Mouse (Mus musculus) erythroblast, embryonic 14.5 days (primary cell): ENCODE results near the gene Adgrl2. TPM values are rescaled to one million over a fixed set of nuclear protein-coding genes. Genes with fewer than 3 reads are reported as not detected.

Source experiments
- H3K27me3 ChIP-seq: 2 replicates; pipeline ENCODE4 v1.6.1; 2012; ENCODE audit warnings: inconsistent platforms; ENCODE audit not compliant: control insufficient read depth
- H3K36me3 ChIP-seq: 2 replicates; pipeline ENCODE4 v1.6.1; 2012; ENCODE audit warnings: mild to moderate bottlenecking, inconsistent platforms; ENCODE audit not compliant: control insufficient read depth
- H3K4me1 ChIP-seq: 2 replicates; pipeline ENCODE4 v1.6.1; 2012; ENCODE audit warnings: inconsistent platforms; ENCODE audit not compliant: control insufficient read depth
- H3K4me3 ChIP-seq: replicated peaks from 2 replicates; pipeline ENCODE3; 2012; ENCODE audit warnings: moderate library complexity, mild to moderate bottlenecking, inconsistent platforms
- H3K9me3 ChIP-seq: 2 replicates; pipeline ENCODE4 v1.6.1; 2012; ENCODE audit warnings: low read length, inconsistent platforms, mixed read lengths; ENCODE audit not compliant: control insufficient read depth
- GATA1 ChIP-seq: IDR thresholded peaks from 2 replicates; pipeline ENCODE4 v1.6.1; 2012; ENCODE audit warnings: low read length, inconsistent platforms, mixed read lengths
- TAL1 ChIP-seq: IDR thresholded peaks from 3 replicates; pipeline ENCODE4 v1.6.1; 2012; ENCODE audit warnings: low read length, inconsistent platforms, mixed read lengths
- polyA plus RNA-seq: library from polyadenylated mRNA; stranded (reverse); fragments of >175 nt; gene quantifications from 2 replicates; pipeline ENCODE4 v1.2.3, GENCODE M21; 2012

The Adgrl2 gene
- polyA plus RNA-seq, 1 experiment: 0.01 TPM

DNA sequence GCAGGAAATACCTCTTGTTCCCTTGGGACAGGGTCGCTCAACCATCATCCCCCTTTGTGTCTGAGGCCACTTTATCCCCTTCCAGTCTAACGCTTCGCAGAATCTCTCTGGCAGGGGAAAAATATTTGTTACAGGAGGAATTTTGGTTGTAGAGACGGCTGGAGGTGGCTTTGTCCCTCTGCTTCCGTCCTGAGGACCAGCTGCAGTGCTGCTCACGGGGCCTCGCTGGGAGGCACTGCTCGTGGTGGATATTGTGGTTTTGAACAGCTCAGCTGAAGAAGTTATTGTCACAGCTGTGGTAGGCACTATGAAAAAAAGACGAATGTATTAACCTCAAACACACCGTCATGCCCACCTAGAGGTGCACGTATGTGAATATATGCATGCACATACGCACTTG is 137.8 kb downstream of the Adgrl2 start:
- Histone ChIP-seq H3K9me3 (peaks cover 3% of the 10 kb centered on the region; the same call in 1 of the 2 replicates), H3K36me3 (no peaks in the 10 kb centered on the region; the same call in 1 of the 2 replicates), H3K4me1 (no peaks in the 10 kb centered on the region), H3K27me3 (no peaks in the 10 kb centered on the region), H3K4me3 (no peak overlapping the region)
- TF ChIP-seq TAL1: no peak
- TF ChIP-seq GATA1: no peak

- Histone ChIP-seq H3K4me3 (no peak overlapping the region), H3K4me1 (no peaks in the 10 kb centered on the region), H3K9me3 (peaks cover 3% of the 10 kb centered on the region; the same call in 1 of the 2 replicates), H3K36me3 (no peaks in the 10 kb centered on the region; the same call in 1 of the 2 replicates), H3K27me3 (no peaks in the 10 kb centered on the region)
- no peak for TF ChIP-seq TAL1
- no peak for TF ChIP-seq GATA1
These were observed 139.5 kb downstream of the Adgrl2 start for GRCm38 (mm10) chr3:148850821-148851220.

DNA sequence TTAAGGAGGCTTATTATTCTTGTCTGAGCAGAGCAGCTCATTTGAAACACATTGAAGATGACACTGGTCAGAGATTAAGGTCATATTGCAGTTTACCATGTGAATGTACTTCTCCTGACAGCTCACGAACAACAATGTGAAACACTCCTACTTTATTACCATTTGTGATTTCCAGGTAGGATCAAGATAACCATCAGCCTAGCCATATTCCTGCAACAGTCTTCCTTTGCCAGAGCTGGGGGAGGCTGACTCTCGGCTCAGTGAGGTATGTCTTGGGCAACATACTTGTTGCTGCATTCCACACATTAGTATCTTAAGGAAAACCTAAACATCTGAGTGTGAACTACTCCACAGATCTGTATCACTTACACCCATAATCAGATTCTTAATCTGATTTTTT is 142.0 kb downstream of the Adgrl2 start:
- Histone ChIP-seq H3K9me3 (peaks cover 3% of the 10 kb centered on the region; the same call in 1 of the 2 replicates), H3K36me3 (no peaks in the 10 kb centered on the region; the same call in 1 of the 2 replicates), H3K4me3 (no peak overlapping the region), H3K4me1 (no peaks in the 10 kb centered on the region), H3K27me3 (no peaks in the 10 kb centered on the region)
- TF ChIP-seq TAL1 (no peak), GATA1 (no peak)

GRCm38 (mm10) chr3:148844182-148844581 is 146.2 kb downstream of the Adgrl2 start:
- TF ChIP-seq TAL1: no peak
- TF ChIP-seq GATA1: no peak
- no peaks in the 10 kb centered on the region; the same call in 1 of the 2 replicates for H3K36me3 ChIP-seq
- no peak overlapping the region for H3K4me3 ChIP-seq
- H3K4me1 ChIP-seq: no peaks in the 10 kb centered on the region
- H3K27me3 ChIP-seq: no peaks in the 10 kb centered on the region
- no peaks in the 10 kb centered on the region for H3K9me3 ChIP-seq

DNA sequence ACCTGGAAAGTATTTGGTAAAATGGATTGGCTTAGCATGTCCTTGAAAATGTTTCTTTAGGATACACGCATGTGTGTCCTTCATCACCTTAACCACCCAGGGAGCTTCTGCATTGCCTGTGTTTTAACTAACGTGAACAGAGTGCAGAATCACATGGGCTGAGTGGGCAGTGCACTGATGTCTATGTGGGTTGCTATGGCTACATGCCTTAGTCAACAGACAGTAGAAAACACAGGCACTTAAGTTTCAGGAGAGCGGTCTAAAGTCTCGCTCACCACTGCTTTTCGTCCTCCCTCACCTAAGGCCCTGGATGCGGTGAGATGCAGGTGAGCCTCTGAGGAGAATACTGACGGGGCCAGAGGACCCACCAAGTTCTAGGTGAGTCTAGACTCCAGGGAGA is 147.8 kb downstream of the Adgrl2 start:
- H3K4me1 ChIP-seq: no peaks in the 10 kb centered on the region
- H3K4me3 ChIP-seq: no peak overlapping the region
- H3K27me3 ChIP-seq: no peaks in the 10 kb centered on the region
- H3K36me3 ChIP-seq: no peaks in the 10 kb centered on the region
- H3K9me3 ChIP-seq: no peaks in the 10 kb centered on the region
- no peak for TF ChIP-seq GATA1

GRCm38 (mm10) chr3:148838835-148839296 is 151.5 kb downstream of the Adgrl2 start:
- H3K36me3 ChIP-seq: no peaks in the 10 kb centered on the region; the same call in 1 of the 2 replicates
- TF ChIP-seq GATA1 (no peak), TAL1 (no peak)
- no peaks in the 10 kb centered on the region for H3K4me1 ChIP-seq
- H3K4me3 ChIP-seq: no peak overlapping the region
- H3K27me3 ChIP-seq: no peaks in the 10 kb centered on the region
- peaks cover 4% of the 10 kb centered on the region; the same call in 1 of the 2 replicates for H3K9me3 ChIP-seq

GRCm38 (mm10) chr3:148838095-148838834 is 152.1 kb downstream of the Adgrl2 start:
- H3K9me3 ChIP-seq: peaks cover 8% of the 10 kb centered on the region
- no peaks in the 10 kb centered on the region for H3K27me3 ChIP-seq
- TF ChIP-seq GATA1 (no peak), TAL1 (no peak)
- no peaks in the 10 kb centered on the region; the same call in 1 of the 2 replicates for H3K36me3 ChIP-seq
- H3K4me3 ChIP-seq: no peak overlapping the region
- no peaks in the 10 kb centered on the region for H3K4me1 ChIP-seq

GRCm38 (mm10) chr3:148835136-148835535 is 155.2 kb downstream of the Adgrl2 start:
- no peak overlapping the region for H3K4me3 ChIP-seq
- H3K36me3 ChIP-seq: no peaks in the 10 kb centered on the region; the same call in 1 of the 2 replicates
- no peaks in the 10 kb centered on the region for H3K27me3 ChIP-seq
- H3K9me3 ChIP-seq: peaks cover 8% of the 10 kb centered on the region
- no peak for TF ChIP-seq GATA1
- TF ChIP-seq TAL1: no peak
- H3K4me1 ChIP-seq: no peaks in the 10 kb centered on the region

DNA sequence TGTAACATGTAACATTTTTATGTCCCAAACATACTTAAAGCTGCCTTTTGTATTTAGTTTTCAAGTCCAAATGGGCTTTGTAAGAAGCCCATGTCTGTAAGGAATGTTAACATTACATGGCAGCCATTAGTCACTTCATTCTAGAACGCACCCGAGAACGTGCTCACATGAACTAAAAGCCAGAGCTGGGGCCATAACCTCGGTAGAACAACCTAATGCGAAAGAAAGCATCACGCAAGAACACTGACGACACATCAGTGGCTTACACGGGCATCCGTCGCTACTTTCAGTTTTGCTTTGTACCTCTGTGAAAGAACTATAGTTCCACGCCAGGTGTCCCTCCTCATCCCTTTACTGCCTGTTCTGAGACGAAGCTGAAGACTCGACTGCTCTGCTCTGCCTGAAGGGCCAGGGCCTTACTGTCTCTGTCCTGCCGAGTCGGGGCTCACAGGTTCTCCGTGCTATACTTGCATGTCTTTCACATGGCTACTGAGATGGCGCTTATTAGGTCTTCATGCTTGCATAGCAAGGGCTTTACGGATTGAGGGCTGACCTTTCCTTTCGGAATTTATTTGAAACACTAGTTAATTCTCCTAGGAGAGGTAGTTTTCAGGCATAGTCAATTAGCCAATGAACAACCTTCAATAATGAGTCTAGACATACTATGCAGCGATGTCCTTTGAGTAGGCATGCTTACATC is 157.1 kb downstream of the Adgrl2 start:
- H3K27me3 ChIP-seq: no peaks in the 10 kb centered on the region
- H3K4me1 ChIP-seq: no peaks in the 10 kb centered on the region
- TF ChIP-seq TAL1: no peak
- TF ChIP-seq GATA1: no peak
- H3K9me3 ChIP-seq: peaks cover 8% of the 10 kb centered on the region
- no peak overlapping the region for H3K4me3 ChIP-seq
- no peaks in the 10 kb centered on the region; the same call in 1 of the 2 replicates for H3K36me3 ChIP-seq
